Mouse (Mus musculus) megakaryocyte, embryonic 14.5 days (primary cell): ENCODE results near the gene Mybpc1.

Experiments used
- FLI1 ChIP-seq: IDR thresholded peaks from 2 replicates; pipeline ENCODE4 v1.6.1; 2012; ENCODE audit warnings: low read length, inconsistent platforms, mixed read lengths
- GATA1 ChIP-seq: IDR thresholded peaks from 3 replicates; pipeline ENCODE4 v1.6.1; 2012; ENCODE audit warnings: mixed read lengths, low read length, inconsistent platforms, borderline replicate concordance

DNA sequence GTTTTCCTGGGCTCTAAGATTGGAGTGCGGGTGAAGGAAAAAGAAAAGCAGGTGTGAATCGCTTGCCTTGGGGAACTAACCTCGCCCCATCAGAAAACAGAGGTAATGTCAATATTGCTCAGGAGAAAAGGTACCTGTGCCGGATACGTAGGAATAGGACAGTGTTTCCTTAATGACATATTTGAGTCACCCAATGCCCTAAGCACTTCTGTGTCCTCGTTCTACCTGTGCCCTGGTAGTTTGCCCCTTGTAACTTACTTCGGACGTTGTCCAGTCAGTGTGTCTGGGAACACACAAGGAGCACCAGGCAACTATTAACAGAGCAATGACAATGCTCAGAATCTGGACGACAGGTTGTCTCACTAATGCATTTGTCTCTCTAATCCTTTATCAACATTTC is 93.6 kb downstream of the Mybpc1 start:
- TF ChIP-seq GATA1 (no peak), FLI1 (no peak)
